Mouse (Mus musculus): Measurements from ENCODE around the gene Eno3. TPM values are rescaled to one million over a fixed set of nuclear protein-coding genes. Genes with fewer than 3 reads are reported as not detected.

Eno3 gene
- polyA plus RNA-seq, 1 experiment from 2014 or later = 8.3 TPM

- H3K4me1 ChIP-seq (ENCODE audit: control insufficient read depth, insufficient read depth, low read length) = peaks cover 7% of the 10 kb centered on the region
- H3K36me3 ChIP-seq (ENCODE audit: control insufficient read depth, insufficient read depth, low read length) = peaks cover 55% of the 10 kb centered on the region
- WGBS = 98% methylated on average over 3 of the region's 3 CpGs
- no peaks in the 10 kb centered on the region for H3K9me3 ChIP-seq (ENCODE audit: control insufficient read depth, low read length)
- H3K27ac ChIP-seq (ENCODE audit: low read depth, low read length) = no peak overlapping the region
- no peak for ATAC-seq (ENCODE audit: low read depth)
- H3K4me2 ChIP-seq (ENCODE audit: low read depth, low read length) = no peak overlapping the region
- H3K9ac ChIP-seq (replicated peaks; ENCODE audit: low read depth, low read length) = no peak overlapping the region
- H3K27me3 ChIP-seq (ENCODE audit: control insufficient read depth, insufficient read depth, low read length) = no peaks in the 10 kb centered on the region
- H3K4me3 ChIP-seq (ENCODE audit: low read depth, low read length) = no peak overlapping the region
These were observed 49.1 kb downstream of the Eno3 start for GRCm38 (mm10) chr11:70706127-70706526.

DNA sequence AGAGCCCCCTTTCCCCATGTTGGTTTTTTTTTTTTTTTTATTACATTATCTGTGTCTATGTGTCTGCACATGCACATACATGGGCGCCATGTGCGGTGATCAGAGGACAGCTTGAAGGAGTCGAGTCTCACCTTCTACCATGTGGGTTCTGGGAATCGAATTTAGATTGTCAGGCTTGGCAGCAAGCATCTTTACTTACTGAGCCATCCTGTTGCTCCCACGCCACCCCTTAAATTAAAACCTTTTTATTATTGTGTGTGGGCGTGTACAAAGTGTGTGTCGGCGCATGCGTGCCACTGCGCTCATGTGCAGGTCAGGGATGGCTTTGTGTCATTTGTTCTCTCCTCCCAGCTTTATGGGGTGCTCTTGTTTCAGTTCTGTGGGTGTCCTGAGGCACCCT lies 54.0 kb downstream of the Eno3 start:
- no peak overlapping the region for H3K9ac ChIP-seq (replicated peaks; ENCODE audit: low read depth, low read length)
- H3K36me3 ChIP-seq (ENCODE audit: control insufficient read depth, insufficient read depth, low read length) = peaks cover 46% of the 10 kb centered on the region
- no peak overlapping the region for H3K4me2 ChIP-seq (ENCODE audit: low read depth, low read length)
- H3K4me1 ChIP-seq (ENCODE audit: control insufficient read depth, insufficient read depth, low read length) = no peaks in the 10 kb centered on the region
- no peaks in the 10 kb centered on the region for H3K9me3 ChIP-seq (ENCODE audit: control insufficient read depth, low read length)
- no peaks in the 10 kb centered on the region for H3K27me3 ChIP-seq (ENCODE audit: control insufficient read depth, insufficient read depth, low read length)
- ATAC-seq (ENCODE audit: low read depth) = no peak
- H3K27ac ChIP-seq (ENCODE audit: low read depth, low read length) = no peak overlapping the region
- WGBS = 93% methylated on average over 10 of the region's 10 CpGs
- no peak overlapping the region for H3K4me3 ChIP-seq (ENCODE audit: low read depth, low read length)

Small RNA genes within 50 kb of the gene (microRNA-seq; reads per million reads assigned to microRNA genes)
- not detected for gene Mir6925

Other genes starting within 250 kb of the Eno3 start
- 29.3 and 32.1 TPM in 2 replicates for gene Pelp1, start 247.2 kb upstream of the Eno3 start, polyA plus RNA-seq (2014; fragmentation: Nextera tagmentation; extraction: Ambion mirVana)
- 44.1 and 54.5 TPM in 2 replicates for gene Arrb2, start 224.6 kb upstream of the Eno3 start, polyA plus RNA-seq (2014; fragmentation: Nextera tagmentation; extraction: Ambion mirVana)
- 41.4 and 46.6 TPM in 2 replicates for gene Med11, start 205.3 kb upstream of the Eno3 start, polyA plus RNA-seq (2014; fragmentation: Nextera tagmentation; extraction: Ambion mirVana)
- gene Zmynd15, start 197.8 kb upstream of the Eno3 start, polyA plus RNA-seq (2014; fragmentation: Nextera tagmentation; extraction: Ambion mirVana) = 0.31 and 1.5 TPM in 2 replicates
- gene Cxcl16, start 197.2 kb upstream of the Eno3 start, polyA plus RNA-seq (2014; fragmentation: Nextera tagmentation; extraction: Ambion mirVana) = 1.2 and 14.6 TPM in 2 replicates
- 1.8 and 3.7 TPM in 2 replicates for gene Tm4sf5, start 152.0 kb upstream of the Eno3 start, polyA plus RNA-seq (2014; fragmentation: Nextera tagmentation; extraction: Ambion mirVana)
- not detected in 2 replicates for gene Vmo1, start 142.6 kb upstream of the Eno3 start, polyA plus RNA-seq (2014; fragmentation: Nextera tagmentation; extraction: Ambion mirVana)
- 0.27 TPM in 1 of 2 replicates, not detected in the other for gene Gltpd2, start 138.0 kb upstream of the Eno3 start, polyA plus RNA-seq (2014; fragmentation: Nextera tagmentation; extraction: Ambion mirVana)
- 743 and 801 TPM in 2 replicates for gene Psmb6, start 131.8 kb upstream of the Eno3 start, polyA plus RNA-seq (2014; fragmentation: Nextera tagmentation; extraction: Ambion mirVana)
- not detected in 2 replicates for gene Gm40193, start 124.3 kb upstream of the Eno3 start, polyA plus RNA-seq (2014; fragmentation: Nextera tagmentation; extraction: Ambion mirVana)
- gene Pld2, start 117.1 kb upstream of the Eno3 start, polyA plus RNA-seq (2014; fragmentation: Nextera tagmentation; extraction: Ambion mirVana) = 13.7 and 16.6 TPM in 2 replicates
- 20.2 and 22.0 TPM in 2 replicates for gene Mink1, start 94.3 kb upstream of the Eno3 start, polyA plus RNA-seq (2014; fragmentation: Nextera tagmentation; extraction: Ambion mirVana)
- gene 4930544D05Rik, start 41.4 kb upstream of the Eno3 start, polyA plus RNA-seq (2014; fragmentation: Nextera tagmentation; extraction: Ambion mirVana) = not detected in 2 replicates
- gene Chrne, start 38.0 kb upstream of the Eno3 start, polyA plus RNA-seq (2014; fragmentation: Nextera tagmentation; extraction: Ambion mirVana) = 0.22 TPM in 1 of 2 replicates, not detected in the other
- gene Gp1ba, start 18.1 kb upstream of the Eno3 start, polyA plus RNA-seq (2014; fragmentation: Nextera tagmentation; extraction: Ambion mirVana) = 0.27 and 0.31 TPM in 2 replicates
- 98.6 and 110 TPM in 2 replicates for gene Rnf167, start 10.0 kb upstream of the Eno3 start, polyA plus RNA-seq (2014; fragmentation: Nextera tagmentation; extraction: Ambion mirVana)
- 156 and 172 TPM in 2 replicates for gene Slc25a11, start 9.7 kb upstream of the Eno3 start, polyA plus RNA-seq (2014; fragmentation: Nextera tagmentation; extraction: Ambion mirVana)
- gene Pfn1, start 2.6 kb upstream of the Eno3 start, polyA plus RNA-seq (2014; fragmentation: Nextera tagmentation; extraction: Ambion mirVana) = 578 and 686 TPM in 2 replicates
- 136 and 151 TPM in 2 replicates for gene Spag7, start 12.2 kb downstream of the Eno3 start, polyA plus RNA-seq (2014; fragmentation: Nextera tagmentation; extraction: Ambion mirVana)
- 24.9 and 29.0 TPM in 2 replicates for gene Camta2, start 30.9 kb downstream of the Eno3 start, polyA plus RNA-seq (2014; fragmentation: Nextera tagmentation; extraction: Ambion mirVana)
- 1.4 and 1.5 TPM in 2 replicates for gene Inca1, start 43.0 kb downstream of the Eno3 start, polyA plus RNA-seq (2014; fragmentation: Nextera tagmentation; extraction: Ambion mirVana)
- 3.1 and 3.2 TPM in 2 replicates for gene Kif1c, start 43.3 kb downstream of the Eno3 start, polyA plus RNA-seq (2014; fragmentation: Nextera tagmentation; extraction: Ambion mirVana)
- gene Zfp3, start 107.0 kb downstream of the Eno3 start, polyA plus RNA-seq (2014; fragmentation: Nextera tagmentation; extraction: Ambion mirVana) = 16.3 and 19.8 TPM in 2 replicates
- not detected in 2 replicates for gene Scimp, start 155.4 kb downstream of the Eno3 start, polyA plus RNA-seq (2014; fragmentation: Nextera tagmentation; extraction: Ambion mirVana)
- 80.7 and 80.9 TPM in 2 replicates for gene Rabep1, start 187.6 kb downstream of the Eno3 start, polyA plus RNA-seq (2014; fragmentation: Nextera tagmentation; extraction: Ambion mirVana)